Mouse (Mus musculus): ENCODE data around the gene Zfp217.

GRCm38 (mm10) chr2:170159795-170160568, 12.1 kb upstream of the Zfp217 start:
- TF ChIP-seq CTCF (IDR thresholded peaks at IDR 0.05; ENCODE audit: low read depth) (no peak), EP300 (IDR thresholded peaks at IDR 0.05; ENCODE audit: low read depth) (no peak)
